Mouse (Mus musculus): Measurements from ENCODE around the gene Cxcl14.

Gene Cxcl14

GRCm38 (mm10) chr13:56251176-56251923 lies 45.0 kb downstream of the Cxcl14 start:
- no peak for DNase-seq (ENCODE audit: low read depth)

GRCm38 (mm10) chr13:56250551-56251161 lies 45.7 kb downstream of the Cxcl14 start:
- no peak for DNase-seq (ENCODE audit: low read depth)

GRCm38 (mm10) chr13:56249593-56250341 lies 46.6 kb downstream of the Cxcl14 start:
- no peak for DNase-seq (ENCODE audit: low read depth)

- no peak for DNase-seq (ENCODE audit: low read depth)
These were observed 53.2 kb downstream of the Cxcl14 start for GRCm38 (mm10) chr13:56243104-56243503.

GRCm38 (mm10) chr13:56240012-56240770 lies 56.2 kb downstream of the Cxcl14 start:
- DNase-seq (ENCODE audit: low read depth), result no peak

Data from c-Kit-positive CD71-negative TER-119-negative erythroid progenitor cells, embryonic 14.5 days (primary cell).